13 mouse cellular contexts compared by ENCODE assay signal in the genomic region with DNA sequence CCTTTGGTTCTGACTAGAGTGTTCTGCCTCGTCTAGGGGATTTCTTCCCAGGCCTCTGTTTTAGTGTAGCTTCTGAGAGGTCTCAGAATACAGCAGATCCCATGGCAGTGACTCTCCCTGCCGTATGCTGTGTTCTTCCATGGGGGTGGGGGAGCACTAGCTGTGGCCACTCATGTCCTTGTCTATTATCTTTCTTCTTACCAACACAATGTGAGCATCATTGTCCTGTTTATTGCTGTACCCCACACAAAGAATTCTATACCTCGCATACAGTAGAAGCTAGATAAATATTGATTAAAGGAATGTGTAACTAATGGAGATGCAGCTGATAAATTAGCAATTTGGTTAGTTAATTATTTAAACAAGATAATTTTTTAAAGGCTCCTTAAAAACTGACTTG.
DNase-seq lines count a peak whose midpoint lies in the region; ATAC-seq and TF ChIP-seq lines count a peak whose summit lies in the region.
"Had no signal": no experiment of that assay in that cellular context is flagged by ENCODE, and none has a peak within 500 bp of the region (broad histone marks: within the 10 kb centered on the region; RNA-seq: fewer than 3 reads in every experiment).

No protein-coding gene starts in this region.

- peak; percentile 59 for ATAC-seq in forebrain, embryonic 12.5 days (ENCODE audit: low FRiP score)
- ATAC-seq in forebrain, postnatal 0 days, result no peak
- peak; percentile 48 for ATAC-seq in neural tube, embryonic 11.5 days (ENCODE audit: insufficient read depth, low FRiP score, low TSS enrichment)
- ATAC-seq in midbrain, embryonic 13.5 days, result peak; percentile 63
- ATAC-seq: activated CD4-positive, CD25-positive, alpha-beta regulatory T cell, adult 4 months had no signal

- no peaks in the 10 kb centered on the region for H3K9me3 ChIP-seq in forebrain, embryonic 12.5 days
- no peaks in the 10 kb centered on the region for H3K9me3 ChIP-seq in forebrain, postnatal 0 days (ENCODE audit: low read length)
- H3K9me3 ChIP-seq in neural tube, embryonic 11.5 days (ENCODE audit: control insufficient read depth, low read length), result no peaks in the 10 kb centered on the region
- H3K9me3 ChIP-seq in midbrain, embryonic 13.5 days, result no peaks in the 10 kb centered on the region

- H3K27ac ChIP-seq in forebrain, embryonic 12.5 days, result no peak overlapping the region
- H3K27ac ChIP-seq in forebrain, postnatal 0 days (ENCODE audit: low read depth, low read length), result no peak overlapping the region
- no peak overlapping the region for H3K27ac ChIP-seq in neural tube, embryonic 11.5 days (ENCODE audit: low read depth, low read length)
- no peak overlapping the region for H3K27ac ChIP-seq in midbrain, embryonic 13.5 days
- H3K27ac ChIP-seq: layer of hippocampus, adult 2 months; macrophage had no signal

- no peak overlapping the region for H3K4me3 ChIP-seq in forebrain, embryonic 12.5 days (replicated peaks)
- no peak overlapping the region for H3K4me3 ChIP-seq in forebrain, postnatal 0 days (ENCODE audit: low read depth, low read length)
- no peak overlapping the region for H3K4me3 ChIP-seq in neural tube, embryonic 11.5 days (ENCODE audit: low read depth, low read length)
- H3K4me3 ChIP-seq in midbrain, embryonic 13.5 days (replicated peaks), result no peak overlapping the region
- H3K4me3 ChIP-seq: layer of hippocampus, adult 2 months had no signal

- no peak for TF ChIP-seq CTCF in forebrain, postnatal 0 days (IDR thresholded peaks at IDR 0.05; ENCODE audit: low read depth)

- no peak overlapping the region for H3K4me2 ChIP-seq in forebrain, embryonic 12.5 days
- H3K4me2 ChIP-seq in forebrain, postnatal 0 days (ENCODE audit: low read depth), result no peak overlapping the region
- H3K4me2 ChIP-seq in neural tube, embryonic 11.5 days (ENCODE audit: low read depth), result no peak overlapping the region
- no peak overlapping the region for H3K4me2 ChIP-seq in midbrain, embryonic 13.5 days (replicated peaks)

- DNase-seq in forebrain, postnatal 0 days, result no peak
- no peak for DNase-seq in neural tube, embryonic 11.5 days (ENCODE audit: low spot score)
- no peak for DNase-seq in neural tube, embryonic 10.5 days (ENCODE audit: extremely low spot score, low spot score)
- DNase-seq in embryo, embryonic 9.5 days (ENCODE audit: extremely low spot score), result no peak
- DNase-seq in layer of hippocampus, adult 11-12 months (ENCODE audit: low spot score), result no peak
- DNase-seq in left cerebral cortex, adult 9 months (ENCODE audit: low spot score in 2 of 2), result no peak
- DNase-seq: gastrocnemius, postnatal 25 days; thymus, postnatal 36 days had no signal

- H3K36me3 ChIP-seq in forebrain, embryonic 12.5 days (replicated peaks), result no peaks in the 10 kb centered on the region
- no peaks in the 10 kb centered on the region for H3K36me3 ChIP-seq in forebrain, postnatal 0 days (ENCODE audit: insufficient read depth)
- no peaks in the 10 kb centered on the region for H3K36me3 ChIP-seq in neural tube, embryonic 11.5 days (ENCODE audit: control insufficient read depth, insufficient read depth, low read length)
- no peaks in the 10 kb centered on the region for H3K36me3 ChIP-seq in midbrain, embryonic 13.5 days

- no peak overlapping the region for H3K9ac ChIP-seq in forebrain, embryonic 12.5 days
- H3K9ac ChIP-seq in forebrain, postnatal 0 days, result no peak overlapping the region
- H3K9ac ChIP-seq in neural tube, embryonic 11.5 days (ENCODE audit: low read length), result no peak overlapping the region
- no peak overlapping the region for H3K9ac ChIP-seq in midbrain, embryonic 13.5 days (replicated peaks)

- H3K27me3 ChIP-seq in forebrain, embryonic 12.5 days, result no peaks in the 10 kb centered on the region
- no peaks in the 10 kb centered on the region for H3K27me3 ChIP-seq in forebrain, postnatal 0 days (ENCODE audit: insufficient read depth, low read length)
- no peaks in the 10 kb centered on the region for H3K27me3 ChIP-seq in neural tube, embryonic 11.5 days (ENCODE audit: control insufficient read depth, insufficient read depth, low read length)
- no peaks in the 10 kb centered on the region for H3K27me3 ChIP-seq in midbrain, embryonic 13.5 days

- H3K4me1 ChIP-seq in forebrain, embryonic 12.5 days, result peaks cover 4% of the 10 kb centered on the region
- H3K4me1 ChIP-seq in forebrain, postnatal 0 days (ENCODE audit: insufficient read depth), result no peaks in the 10 kb centered on the region
- no peaks in the 10 kb centered on the region for H3K4me1 ChIP-seq in neural tube, embryonic 11.5 days (ENCODE audit: control insufficient read depth, insufficient read depth, low read length)
- H3K4me1 ChIP-seq in midbrain, embryonic 13.5 days (replicated peaks), result no peaks in the 10 kb centered on the region; the same call in 1 of the 2 replicates

- 67% methylated on average over 3 of the region's 3 CpGs for WGBS in forebrain, embryonic 12.5 days
- WGBS in forebrain, postnatal 0 days, result 80% methylated on average over 3 of the region's 3 CpGs
- 81% methylated on average over 3 of the region's 3 CpGs for WGBS in neural tube, embryonic 11.5 days
- WGBS in midbrain, embryonic 13.5 days, result 77% methylated on average over 3 of the region's 3 CpGs
